Mouse (Mus musculus): Measurements from ENCODE around the gene Fam219a. TPM values are rescaled to one million over a fixed set of nuclear protein-coding genes. Genes with fewer than 3 reads are reported as not detected.

Gene Fam219a
- polyA plus RNA-seq, 1 experiment from 2014 or later = 21.7 TPM

- Histone ChIP-seq H3K27me3 (ENCODE audit: control insufficient read depth, insufficient read depth, low read depth, low read length) (peaks cover 49% of the 10 kb centered on the region), H3K27ac (ENCODE audit: low read length) (no peak overlapping the region), H3K36me3 (ENCODE audit: control insufficient read depth, insufficient read depth, low read length) (no peaks in the 10 kb centered on the region; the same call in 1 of the 2 replicates), H3K4me3 (ENCODE audit: low read depth, low read length) (peak overlapping the region; percentile 36), H3K4me1 (ENCODE audit: control insufficient read depth, insufficient read depth, low read length) (peaks cover 8% of the 10 kb centered on the region; the same call in 1 of the 2 replicates), H3K9ac (ENCODE audit: low read depth, low read length) (peak overlapping the region; percentile 54), H3K9me3 (replicated peaks; ENCODE audit: control insufficient read depth, low read length, poor library complexity, severe bottlenecking) (no peaks in the 10 kb centered on the region), H3K4me2 (ENCODE audit: low read length) (peak overlapping the region; percentile 61)
- ATAC-seq = peak; percentile 29; the same call in 1 of the 2 replicates
- 6% methylated on average over 34 of the region's 34 CpGs for WGBS
Observed at GRCm38 (mm10) chr4:41497579-41497978, 71.8 kb downstream of the Fam219a start.

DNA sequence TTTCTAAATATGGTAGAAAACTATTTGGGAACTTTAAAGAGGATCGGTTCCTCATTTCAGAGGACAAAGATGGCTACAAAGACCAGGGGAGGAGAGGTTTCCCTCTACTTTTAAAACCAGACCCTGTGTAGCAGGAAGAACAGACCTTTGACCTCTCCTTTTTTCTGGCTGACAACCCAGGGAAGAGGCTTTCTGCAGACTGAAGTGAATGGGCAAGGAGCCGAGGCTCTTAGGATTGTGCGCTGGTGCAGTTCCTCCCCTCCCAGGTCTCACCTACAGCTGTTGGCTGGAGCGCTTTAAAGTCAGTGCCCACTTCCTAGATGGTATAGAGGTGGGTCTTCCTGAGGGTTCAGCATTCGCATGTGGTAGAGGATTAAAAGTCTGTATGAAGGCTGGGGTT lies 72.3 kb downstream of the Fam219a start:
- no peaks in the 10 kb centered on the region for H3K9me3 ChIP-seq (replicated peaks; ENCODE audit: control insufficient read depth, low read length, poor library complexity, severe bottlenecking)
- H3K27me3 ChIP-seq (ENCODE audit: control insufficient read depth, insufficient read depth, low read depth, low read length) = peaks cover 45% of the 10 kb centered on the region
- peak overlapping the region; percentile 36 for H3K4me3 ChIP-seq (ENCODE audit: low read depth, low read length)

DNA sequence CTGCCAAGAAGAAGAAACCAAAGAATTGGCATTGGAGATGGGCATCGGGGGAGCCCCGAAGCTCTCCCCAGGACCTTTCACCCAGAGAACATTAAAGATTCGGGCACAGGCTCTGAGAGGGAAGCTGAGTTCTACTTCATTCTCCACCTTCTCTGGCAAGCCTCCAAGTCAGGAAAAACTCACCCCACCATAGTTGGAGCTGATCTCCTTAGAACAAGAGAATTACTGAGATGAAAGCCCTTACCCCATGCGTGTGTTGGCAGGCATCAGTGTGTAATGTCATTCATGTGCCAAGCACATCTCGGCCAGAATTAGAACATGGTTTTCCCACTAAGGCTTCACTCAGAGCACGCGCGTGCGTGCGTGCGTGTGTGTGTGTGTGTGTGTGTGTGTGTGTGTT lies 73.5 kb downstream of the Fam219a start:
- Histone ChIP-seq H3K4me3 (ENCODE audit: low read depth, low read length) (no peak overlapping the region), H3K9ac (ENCODE audit: low read depth, low read length) (no peak overlapping the region), H3K36me3 (ENCODE audit: control insufficient read depth, insufficient read depth, low read length) (no peaks in the 10 kb centered on the region; the same call in 1 of the 2 replicates), H3K4me1 (ENCODE audit: control insufficient read depth, insufficient read depth, low read length) (peaks cover 6% of the 10 kb centered on the region; the same call in 1 of the 2 replicates), H3K4me2 (ENCODE audit: low read length) (no peak overlapping the region), H3K9me3 (replicated peaks; ENCODE audit: control insufficient read depth, low read length, poor library complexity, severe bottlenecking) (no peaks in the 10 kb centered on the region), H3K27ac (ENCODE audit: low read length) (no peak overlapping the region), H3K27me3 (ENCODE audit: control insufficient read depth, insufficient read depth, low read depth, low read length) (peaks cover 36% of the 10 kb centered on the region)
- 65% methylated on average over 11 of the region's 11 CpGs for WGBS
- ATAC-seq = peak; percentile 47

More for the DNA sequence above, 72.3 kb downstream of the Fam219a start:
- WGBS = 51% methylated on average over 5 of the region's 5 CpGs
- no peaks in the 10 kb centered on the region; the same call in 1 of the 2 replicates for H3K36me3 ChIP-seq (ENCODE audit: control insufficient read depth, insufficient read depth, low read length)
- H3K9ac ChIP-seq (ENCODE audit: low read depth, low read length) = peak overlapping the region; percentile 54
- peaks cover 6% of the 10 kb centered on the region; the same call in 1 of the 2 replicates for H3K4me1 ChIP-seq (ENCODE audit: control insufficient read depth, insufficient read depth, low read length)
- H3K4me2 ChIP-seq (ENCODE audit: low read length) = peak overlapping the region; percentile 61
- no peak overlapping the region for H3K27ac ChIP-seq (ENCODE audit: low read length)
- ATAC-seq = no peak

DNA sequence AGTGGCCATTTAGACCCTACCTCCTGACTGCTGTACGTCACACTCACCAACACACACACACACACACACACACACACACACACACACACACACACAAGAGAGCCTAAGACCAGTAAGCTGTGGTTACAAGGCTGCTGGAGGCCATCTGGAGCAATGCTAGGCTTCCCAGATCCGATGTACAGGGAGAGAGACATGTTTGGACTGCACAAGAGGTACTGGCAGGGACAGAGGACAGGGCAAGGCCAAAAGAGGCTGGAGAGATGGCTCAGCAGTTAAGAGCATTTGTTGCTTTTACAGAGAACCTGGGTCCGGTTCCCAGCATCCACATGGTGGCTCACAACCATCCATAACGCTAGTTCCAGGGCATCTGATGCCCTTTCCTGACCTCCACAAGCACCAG lies 74.3 kb downstream of the Fam219a start:
- ATAC-seq = no peak
- H3K36me3 ChIP-seq (ENCODE audit: control insufficient read depth, insufficient read depth, low read length) = no peaks in the 10 kb centered on the region; the same call in 1 of the 2 replicates
- H3K4me2 ChIP-seq (ENCODE audit: low read length) = no peak overlapping the region
- peak overlapping the region; percentile 33; the same call in 1 of the 2 replicates for H3K27ac ChIP-seq (ENCODE audit: low read length)
- no peaks in the 10 kb centered on the region for H3K9me3 ChIP-seq (replicated peaks; ENCODE audit: control insufficient read depth, low read length, poor library complexity, severe bottlenecking)
- 74% methylated on average over 4 of the region's 4 CpGs for WGBS
- H3K4me1 ChIP-seq (ENCODE audit: control insufficient read depth, insufficient read depth, low read length) = peaks cover 6% of the 10 kb centered on the region; the same call in 1 of the 2 replicates
- peaks cover 29% of the 10 kb centered on the region for H3K27me3 ChIP-seq (ENCODE audit: control insufficient read depth, insufficient read depth, low read depth, low read length)
- H3K4me3 ChIP-seq (ENCODE audit: low read depth, low read length) = no peak overlapping the region
- H3K9ac ChIP-seq (ENCODE audit: low read depth, low read length) = no peak overlapping the region

- no peaks in the 10 kb centered on the region; the same call in 1 of the 2 replicates for H3K36me3 ChIP-seq (ENCODE audit: control insufficient read depth, insufficient read depth, low read length)
- H3K4me2 ChIP-seq (ENCODE audit: low read length) = no peak overlapping the region
- no peaks in the 10 kb centered on the region for H3K9me3 ChIP-seq (replicated peaks; ENCODE audit: control insufficient read depth, low read length, poor library complexity, severe bottlenecking)
- H3K4me3 ChIP-seq (ENCODE audit: low read depth, low read length) = no peak overlapping the region
- H3K27ac ChIP-seq (ENCODE audit: low read length) = no peak overlapping the region
- no peak for ATAC-seq
- H3K9ac ChIP-seq (ENCODE audit: low read depth, low read length) = no peak overlapping the region
- WGBS = 56% methylated on average over 3 of the region's 3 CpGs
- peaks cover 6% of the 10 kb centered on the region; the same call in 1 of the 2 replicates for H3K4me1 ChIP-seq (ENCODE audit: control insufficient read depth, insufficient read depth, low read length)
- H3K27me3 ChIP-seq (ENCODE audit: control insufficient read depth, insufficient read depth, low read depth, low read length) = peaks cover 22% of the 10 kb centered on the region
Observed at GRCm38 (mm10) chr4:41494378-41494777, 75.0 kb downstream of the Fam219a start.

DNA sequence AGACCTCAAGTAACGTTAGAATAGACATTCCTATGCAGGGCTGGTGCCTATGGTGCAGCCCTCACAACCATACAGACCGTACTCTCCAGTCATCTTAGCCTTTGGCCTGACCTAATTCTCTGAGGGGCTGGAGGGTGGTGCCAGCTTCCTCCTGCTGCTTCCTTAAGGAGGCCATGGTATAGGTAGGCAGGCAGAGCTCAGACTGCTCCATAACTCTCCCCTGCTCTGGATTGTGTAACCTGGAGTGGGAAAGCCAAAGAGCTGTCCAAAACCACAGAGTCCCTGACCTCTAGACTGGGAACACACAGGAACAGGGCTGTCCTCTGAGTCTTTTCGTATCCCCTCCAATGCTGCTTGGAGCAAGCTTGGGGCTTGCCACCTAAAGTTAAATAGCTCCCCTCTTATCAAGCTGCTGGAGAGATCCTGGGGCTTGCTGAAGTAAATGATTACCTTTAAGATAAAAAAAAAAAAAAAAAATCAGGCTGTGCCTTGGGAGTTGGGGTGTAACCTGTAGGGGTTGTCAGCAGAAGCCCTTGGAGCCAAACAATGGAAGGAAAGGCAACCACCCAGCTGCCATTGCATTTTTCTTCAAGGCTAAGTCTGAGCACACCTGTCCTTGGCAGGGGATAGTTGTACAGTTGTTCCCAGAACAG lies 75.7 kb downstream of the Fam219a start:
- Histone ChIP-seq H3K27me3 (ENCODE audit: control insufficient read depth, insufficient read depth, low read depth, low read length) (peaks cover 17% of the 10 kb centered on the region), H3K36me3 (ENCODE audit: control insufficient read depth, insufficient read depth, low read length) (no peaks in the 10 kb centered on the region; the same call in 1 of the 2 replicates), H3K4me1 (ENCODE audit: control insufficient read depth, insufficient read depth, low read length) (peaks cover 6% of the 10 kb centered on the region; the same call in 1 of the 2 replicates), H3K9me3 (replicated peaks; ENCODE audit: control insufficient read depth, low read length, poor library complexity, severe bottlenecking) (no peaks in the 10 kb centered on the region), H3K27ac (ENCODE audit: low read length) (no peak overlapping the region), H3K4me2 (ENCODE audit: low read length) (no peak overlapping the region), H3K4me3 (ENCODE audit: low read depth, low read length) (no peak overlapping the region), H3K9ac (ENCODE audit: low read depth, low read length) (no peak overlapping the region)
- 85% methylated on average over 3 of the region's 3 CpGs for WGBS
- ATAC-seq = no peak

DNA sequence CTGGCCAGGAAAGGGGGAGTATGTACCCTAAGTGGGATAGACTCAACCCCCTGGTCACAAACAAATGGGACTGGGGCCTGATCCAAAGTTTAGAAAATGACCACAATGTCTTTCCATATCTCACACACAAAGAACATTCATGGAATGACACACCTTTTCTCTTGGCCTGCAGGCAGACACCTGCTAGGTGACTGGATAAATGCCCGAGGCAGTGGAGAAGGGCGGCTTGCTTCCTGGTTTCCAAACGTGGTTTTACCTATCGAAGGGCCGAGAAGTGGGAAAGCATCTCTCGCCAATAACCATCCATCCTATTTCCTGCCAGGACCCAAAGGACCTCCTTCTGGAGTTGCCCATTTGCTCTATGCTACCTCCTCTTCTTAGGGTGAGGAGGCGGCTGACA lies 76.4 kb downstream of the Fam219a start:
- Histone ChIP-seq H3K4me1 (ENCODE audit: control insufficient read depth, insufficient read depth, low read length) (peaks cover 3% of the 10 kb centered on the region; the same call in 1 of the 2 replicates), H3K27me3 (ENCODE audit: control insufficient read depth, insufficient read depth, low read depth, low read length) (peaks cover 15% of the 10 kb centered on the region), H3K27ac (ENCODE audit: low read length) (no peak overlapping the region), H3K4me3 (ENCODE audit: low read depth, low read length) (no peak overlapping the region), H3K9ac (ENCODE audit: low read depth, low read length) (no peak overlapping the region), H3K9me3 (replicated peaks; ENCODE audit: control insufficient read depth, low read length, poor library complexity, severe bottlenecking) (no peaks in the 10 kb centered on the region), H3K4me2 (ENCODE audit: low read length) (no peak overlapping the region), H3K36me3 (ENCODE audit: control insufficient read depth, insufficient read depth, low read length) (no peaks in the 10 kb centered on the region)
- 87% methylated on average over 7 of the region's 7 CpGs for WGBS
- ATAC-seq = no peak

DNA sequence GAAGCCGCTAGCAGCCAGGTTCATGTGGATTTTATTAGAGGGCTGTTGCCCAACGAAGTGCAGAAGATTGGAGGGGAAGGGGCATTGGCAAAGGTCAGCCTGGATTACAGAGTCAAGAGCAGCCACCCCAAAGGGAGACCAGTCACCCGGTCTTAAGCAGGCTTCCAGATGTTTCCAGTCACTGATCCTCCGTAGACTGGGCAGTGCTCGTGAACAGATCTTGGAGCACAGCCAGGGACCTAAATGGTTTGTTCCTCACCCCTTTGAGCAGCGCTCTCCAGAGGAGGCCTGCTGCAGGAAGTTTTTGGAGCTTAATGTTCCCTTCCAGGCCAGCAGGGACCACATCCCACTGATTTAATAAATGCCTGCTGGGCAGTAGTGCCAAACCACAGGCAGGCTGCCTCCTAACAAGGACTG lies 87.7 kb downstream of the Fam219a start:
- no peak for ATAC-seq
- no peaks in the 10 kb centered on the region for H3K36me3 ChIP-seq (ENCODE audit: control insufficient read depth, insufficient read depth, low read length)
- no peak overlapping the region for H3K9ac ChIP-seq (ENCODE audit: low read depth, low read length)
- no peaks in the 10 kb centered on the region for H3K9me3 ChIP-seq (replicated peaks; ENCODE audit: control insufficient read depth, low read length, poor library complexity, severe bottlenecking)
- no peaks in the 10 kb centered on the region for H3K27me3 ChIP-seq (ENCODE audit: control insufficient read depth, insufficient read depth, low read depth, low read length)
- WGBS = 58% methylated on average over 6 of the region's 6 CpGs
- no peaks in the 10 kb centered on the region for H3K4me1 ChIP-seq (ENCODE audit: control insufficient read depth, insufficient read depth, low read length)
- H3K4me2 ChIP-seq (ENCODE audit: low read length) = no peak overlapping the region
- H3K27ac ChIP-seq (ENCODE audit: low read length) = no peak overlapping the region
- no peak overlapping the region for H3K4me3 ChIP-seq (ENCODE audit: low read depth, low read length)

GRCm38 (mm10) chr4:41480254-41480653 lies 89.1 kb downstream of the Fam219a start:
- H3K4me1 ChIP-seq (ENCODE audit: control insufficient read depth, insufficient read depth, low read length) = no peaks in the 10 kb centered on the region
- H3K4me3 ChIP-seq (ENCODE audit: low read depth, low read length) = no peak overlapping the region
- WGBS = 84% methylated on average over 8 of the region's 8 CpGs
- no peak for ATAC-seq
- H3K27ac ChIP-seq (ENCODE audit: low read length) = no peak overlapping the region
- H3K9ac ChIP-seq (ENCODE audit: low read depth, low read length) = no peak overlapping the region
- no peaks in the 10 kb centered on the region for H3K9me3 ChIP-seq (replicated peaks; ENCODE audit: control insufficient read depth, low read length, poor library complexity, severe bottlenecking)
- no peaks in the 10 kb centered on the region for H3K27me3 ChIP-seq (ENCODE audit: control insufficient read depth, insufficient read depth, low read depth, low read length)
- H3K36me3 ChIP-seq (ENCODE audit: control insufficient read depth, insufficient read depth, low read length) = no peaks in the 10 kb centered on the region
- no peak overlapping the region for H3K4me2 ChIP-seq (ENCODE audit: low read length)
